Mouse (Mus musculus) MEL (cell line): ENCODE results near the gene Pgs1. TPM values are rescaled to one million over a fixed set of nuclear protein-coding genes. Genes with fewer than 3 reads are reported as not detected.

ENCODE experiments used
- DNase-seq: peaks from one replicate; pipeline ENCODE4 v3.0.0; 2011; ENCODE audit warnings: low read depth, low spot score
- H3K27ac ChIP-seq: 2 replicates; pipeline ENCODE4 v1.5.1; 2012; ENCODE audit warnings: low read depth, mild to moderate bottlenecking, control low read depth, low read length, moderate library complexity; ENCODE audit not compliant: control insufficient read depth
- H3K27me3 ChIP-seq, 2 experiments: fragments of 150-350 bp in 1 of 2; sonication (generic) in 1 of 2; 2 replicates each; pipeline ENCODE4 v1.6.1; 2012; ENCODE audit warnings: low read length in 2 of 2, mild to moderate bottlenecking in 2 of 2, improper control_type of control experiment in 1 of 2, moderate library complexity in 1 of 2; ENCODE audit not compliant: insufficient read depth in 2 of 2, control insufficient read depth in 1 of 2
- H3K36me3 ChIP-seq, 2 experiments: 2 replicates each; pipeline ENCODE4 v1.6.1; 2012 to 2014; ENCODE audit warnings: low read length in 2 of 2, improper control_type of control experiment in 1 of 2, inconsistent platforms in 1 of 2, mild to moderate bottlenecking in 1 of 2; ENCODE audit not compliant: insufficient read depth in 2 of 2, control insufficient read depth in 1 of 2
- H3K4me1 ChIP-seq, 2 experiments: fragments of 150-350 bp in 1 of 2; sonication (generic) in 1 of 2; 2 replicates each; pipeline ENCODE4 v1.6.1; 2012; ENCODE audit warnings: low read length in 2 of 2, improper control_type of control experiment in 1 of 2, mild to moderate bottlenecking in 1 of 2; ENCODE audit not compliant: insufficient read depth in 2 of 2, control insufficient read depth in 1 of 2
- H3K4me3 ChIP-seq, 2 experiments: fragments of 150-350 bp in 1 of 2; sonication (generic) in 1 of 2; 2 replicates each; pipeline ENCODE4 v1.5.1; 2012; ENCODE audit warnings: low read depth in 2 of 2, low read length in 2 of 2, mild to moderate bottlenecking in 2 of 2, moderate library complexity in 2 of 2, control low read depth in 1 of 2, improper control_type of control experiment in 1 of 2; ENCODE audit not compliant: control insufficient read depth in 1 of 2, insufficient read depth in 1 of 2
- H3K79me2 ChIP-seq: 2 replicates; pipeline ENCODE4 v1.6.1; 2012; ENCODE audit warnings: mild to moderate bottlenecking, low read length, moderate library complexity; ENCODE audit not compliant: control insufficient read depth, poor library complexity, insufficient read depth
- H3K9ac ChIP-seq: 2 replicates; pipeline ENCODE4 v1.6.1; 2012; ENCODE audit warnings: low read depth, mild to moderate bottlenecking, control low read depth, low read length, moderate library complexity; ENCODE audit not compliant: control insufficient read depth, poor library complexity, severe bottlenecking
- H3K9me3 ChIP-seq: fragments of 150-350 bp; sonication (generic); replicated peaks from 2 replicates; pipeline ENCODE4 v1.6.1; 2012; ENCODE audit warnings: mild to moderate bottlenecking, low read length, improper control_type of control experiment, moderate library complexity; ENCODE audit not compliant: insufficient read depth
- ELF1 ChIP-seq: IDR thresholded peaks from 2 replicates; pipeline ENCODE4 v1.6.1; 2014; ENCODE audit warnings: low read depth, mild to moderate bottlenecking, inconsistent platforms, low read length, improper control_type of control experiment, moderate library complexity
- ETS1 ChIP-seq: IDR thresholded peaks from 2 replicates; pipeline ENCODE4 v1.6.1; 2012; ENCODE audit warnings: low read depth, mild to moderate bottlenecking, inconsistent platforms, low read length, improper control_type of control experiment, moderate library complexity
- GABPA ChIP-seq: IDR thresholded peaks from 2 replicates; pipeline ENCODE4 v1.6.1; 2012; ENCODE audit warnings: low read depth, mild to moderate bottlenecking, inconsistent platforms, low read length, improper control_type of control experiment, moderate library complexity
- GATA1 ChIP-seq: IDR thresholded peaks from 2 replicates; pipeline ENCODE4 v1.6.1; 2011; ENCODE audit warnings: low read depth, low read length, improper control_type of control experiment
- JUND ChIP-seq: IDR thresholded peaks from 2 replicates; pipeline ENCODE4 v1.6.1; 2011; ENCODE audit warnings: low read depth, mild to moderate bottlenecking, improper control_type of control experiment, low read length
- MAFK ChIP-seq: IDR thresholded peaks from 2 replicates; pipeline ENCODE4 v1.6.1; 2011; ENCODE audit warnings: low read depth, mild to moderate bottlenecking, low read length, improper control_type of control experiment, borderline replicate concordance
- MAX ChIP-seq: IDR thresholded peaks from 2 replicates; pipeline ENCODE4 v1.6.1; 2011; ENCODE audit warnings: low read length, improper control_type of control experiment
- MEF2A ChIP-seq: IDR thresholded peaks from 2 replicates; pipeline ENCODE4 v1.6.1; 2014; ENCODE audit warnings: low read depth, mild to moderate bottlenecking, inconsistent platforms, low read length, improper control_type of control experiment; ENCODE audit not compliant: poor library complexity, insufficient replicate concordance, severe bottlenecking; ENCODE audit errors: extremely low read depth
- MXI1 ChIP-seq: IDR thresholded peaks from 2 replicates; pipeline ENCODE4 v1.6.1; 2011; ENCODE audit warnings: mild to moderate bottlenecking, low read depth, low read length, improper control_type of control experiment
- MYC ChIP-seq: IDR thresholded peaks from 2 replicates; pipeline ENCODE4 v1.6.1; 2011; ENCODE audit warnings: low read depth, mild to moderate bottlenecking, low read length, improper control_type of control experiment, moderate library complexity
- POLR2A ChIP-seq, 2 experiments: IDR thresholded peaks; 2 replicates each; pipeline ENCODE4 v1.6.1; 2011 to 2012; ENCODE audit warnings: low read length in 2 of 2, mild to moderate bottlenecking in 2 of 2, control low read depth in 1 of 2, improper control_type of control experiment in 1 of 2, low read depth in 1 of 2, moderate library complexity in 1 of 2; ENCODE audit not compliant: control insufficient read depth in 1 of 2, insufficient read depth in 1 of 2, poor library complexity in 1 of 2
- POLR2AphosphoS2 ChIP-seq: IDR thresholded peaks from 2 replicates; pipeline ENCODE4 v1.6.1; 2011; ENCODE audit warnings: low read length, improper control_type of control experiment
- SIN3A ChIP-seq: IDR thresholded peaks from 2 replicates; pipeline ENCODE4 v1.6.1; 2012; ENCODE audit warnings: low read length, improper control_type of control experiment, inconsistent platforms
- SMC3 ChIP-seq: IDR thresholded peaks from 2 replicates; pipeline ENCODE4 v1.6.1; 2011; ENCODE audit warnings: low read depth, low read length, improper control_type of control experiment
- TAL1 ChIP-seq: IDR thresholded peaks from 2 replicates; pipeline ENCODE4 v1.6.1; 2012; ENCODE audit warnings: mild to moderate bottlenecking, inconsistent platforms, low read length, moderate library complexity, mixed read lengths
- TBP ChIP-seq: IDR thresholded peaks from 2 replicates; pipeline ENCODE4 v1.8.0; 2011; ENCODE audit warnings: low read depth, low read length, improper control_type of control experiment
- TCF12 ChIP-seq: IDR thresholded peaks from 2 replicates; pipeline ENCODE4 v1.6.1; 2014; ENCODE audit warnings: low read depth, mild to moderate bottlenecking, inconsistent platforms, low read length, improper control_type of control experiment, moderate library complexity
- USF1 ChIP-seq: IDR thresholded peaks from 2 replicates; pipeline ENCODE4 v1.6.1; 2014; ENCODE audit warnings: low read depth, mild to moderate bottlenecking, inconsistent platforms, low read length, improper control_type of control experiment, moderate library complexity
- USF2 ChIP-seq, 2 experiments: IDR thresholded peaks; 2 replicates each; pipeline ENCODE4 v1.6.1; 2011 to 2012; ENCODE audit warnings: improper control_type of control experiment in 2 of 2, low read length in 2 of 2, borderline replicate concordance in 1 of 2, inconsistent platforms in 1 of 2, low read depth in 1 of 2, mild to moderate bottlenecking in 1 of 2; ENCODE audit not compliant: insufficient read depth in 1 of 2
- ZKSCAN1 ChIP-seq: IDR thresholded peaks from 2 replicates; pipeline ENCODE4 v1.6.1; 2012; ENCODE audit warnings: low read depth, mild to moderate bottlenecking, inconsistent platforms, low read length, improper control_type of control experiment, moderate library complexity
- ZNF384 ChIP-seq: IDR thresholded peaks from 2 replicates; pipeline ENCODE4 v1.6.1; 2012; ENCODE audit warnings: low read depth, mild to moderate bottlenecking, inconsistent platforms, low read length, improper control_type of control experiment
- polyA plus RNA-seq, 2 experiments: library from polyadenylated mRNA; stranded (reverse) in 1 of 2; unstranded in 1 of 2; fragments of >175 nt in 1 of 2; fragments of >200 nt in 1 of 2; gene quantifications; 2 replicates each; pipeline versions ENCODE4 v1.2.1 to v1.2.4; 2012; ENCODE audit warnings: low replicate concordance in 2 of 2, low read depth in 1 of 2; ENCODE audit not compliant: insufficient read length in 2 of 2, insufficient read depth in 1 of 2, missing spikeins in 1 of 2
- total RNA-seq: library from RNA; depleted of rRNA; stranded (reverse); fragments of 300-350 nt; gene quantifications from 2 replicates; pipeline ENCODE4 v1.2.3, GENCODE M21; 2012

The Pgs1 gene
- total and polyA plus RNA-seq, 3 experiments, result 48.6 to 61.6 TPM; not detected in 1

DNA sequence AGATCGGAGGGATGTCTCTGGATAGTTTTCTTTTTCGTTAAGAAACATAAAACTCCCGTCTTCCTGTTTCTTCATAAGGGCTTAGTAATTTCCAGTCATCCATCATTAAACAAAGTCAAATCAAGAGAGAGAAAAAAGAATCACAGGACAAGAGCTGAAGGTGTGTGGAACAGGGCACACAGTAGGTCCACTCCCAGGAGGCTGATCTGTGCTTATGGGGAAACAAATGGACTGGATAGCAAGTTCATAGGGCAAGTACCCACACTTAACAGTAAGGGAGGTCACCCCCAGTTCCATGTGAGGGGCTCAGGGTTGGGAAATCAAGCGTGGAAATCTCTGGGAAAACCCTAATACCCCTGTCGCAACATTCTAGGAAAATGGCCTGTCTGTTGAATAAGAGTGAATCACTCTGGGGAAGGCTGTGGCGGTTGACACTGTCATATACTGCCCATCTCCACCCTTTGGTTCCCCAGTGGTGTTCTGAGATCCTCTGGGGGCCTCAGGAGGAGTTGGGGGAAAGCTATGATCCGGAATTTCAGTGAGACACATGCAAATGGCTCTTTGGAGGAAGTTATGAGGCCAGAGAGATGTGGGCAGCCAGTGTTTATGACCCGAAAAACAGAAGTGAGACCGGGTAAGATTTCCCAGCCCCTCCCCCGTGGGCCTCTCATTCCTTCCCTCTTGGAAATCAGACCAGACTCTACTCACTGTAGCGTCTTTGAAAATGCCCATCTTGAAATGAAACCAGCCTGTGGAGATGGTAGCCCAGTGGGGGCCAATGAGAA lies 39.7 kb upstream of the Pgs1 start:
- Histone ChIP-seq H3K9ac (no peak overlapping the region), H3K27me3 (peaks cover 3 to 9% of the 10 kb centered on the region in 2 experiments; a peak in 3 of 4 replicates), H3K4me3 (no peak overlapping the region), H3K79me2 (no peaks in the 10 kb centered on the region), H3K36me3 (no peaks in the 10 kb centered on the region), H3K27ac (no peak overlapping the region), H3K4me1 (no peaks in the 10 kb centered on the region), H3K9me3 (no peaks in the 10 kb centered on the region)
- no peak for DNase-seq
- TF ChIP-seq MEF2A (no peak), ZKSCAN1 (peak; percentile 83)
- TF ChIP-seq, all 39 proteins: peak for 1

- Histone ChIP-seq H3K4me1 (no peaks in the 10 kb centered on the region), H3K9ac (no peak overlapping the region), H3K36me3 (no peaks in the 10 kb centered on the region), H3K9me3 (no peaks in the 10 kb centered on the region)
- TF ChIP-seq SMC3 (no peak), USF2 (IDR thresholded peaks at IDR 0.05; ENCODE audit: borderline replicate concordance in 1 of 2, insufficient read depth in 1 of 2, low read depth in 1 of 2, low read length in 2 of 2) (no peak), GABPA (no peak), ZNF384 (no peak), USF1 (no peak), TBP (no peak), POLR2AphosphoS2 (no peak)
- TF ChIP-seq, all 39 proteins: peak for 0
- no peak overlapping the region for H3K4me3 ChIP-seq
- H3K27me3 ChIP-seq, result peaks cover 8 to 14% of the 10 kb centered on the region in 2 experiments; a peak in 3 of 4 replicates
- H3K27ac ChIP-seq, result no peak overlapping the region
- no peak for DNase-seq
- no peaks in the 10 kb centered on the region for H3K79me2 ChIP-seq
Observed at GRCm38 (mm10) chr11:117946996-117947419, 39.1 kb upstream of the Pgs1 start.

GRCm38 (mm10) chr11:117949392-117950091 lies 36.5 kb upstream of the Pgs1 start:
- H3K9ac ChIP-seq, result no peak overlapping the region
- peaks cover 13% of the 10 kb centered on the region in 2 experiments for H3K27me3 ChIP-seq
- no peaks in the 10 kb centered on the region for H3K4me1 ChIP-seq
- no peak overlapping the region for H3K4me3 ChIP-seq
- DNase-seq, result no peak
- no peak overlapping the region for H3K27ac ChIP-seq
- H3K9me3 ChIP-seq, result no peaks in the 10 kb centered on the region
- no peak for TF ChIP-seq MAX
- TF ChIP-seq USF1, result no peak
- TF ChIP-seq ELF1, result no peak
- TF ChIP-seq TCF12, result no peak
- TF ChIP-seq TAL1, result no peak
- TF ChIP-seq GABPA, result no peak
- no peak for TF ChIP-seq MAFK
- TF ChIP-seq POLR2AphosphoS2, result no peak
- no peak for TF ChIP-seq MYC
- TF ChIP-seq SIN3A, result no peak
- no peak for TF ChIP-seq JUND
- TF ChIP-seq GATA1, result no peak
- no peak for TF ChIP-seq POLR2A (IDR thresholded peaks at IDR 0.05; ENCODE audit: control insufficient read depth in 1 of 2, insufficient read depth in 1 of 2, low read depth in 1 of 2, low read length in 2 of 2, poor library complexity in 1 of 2)
- no peak for TF ChIP-seq ZKSCAN1
- TF ChIP-seq SMC3, result no peak
- TF ChIP-seq MEF2A, result no peak
- no peak for TF ChIP-seq MXI1
- no peak for TF ChIP-seq ETS1
- no peaks in the 10 kb centered on the region for H3K36me3 ChIP-seq
- no peaks in the 10 kb centered on the region for H3K79me2 ChIP-seq
